Mouse (Mus musculus) brown adipose tissue, adult 24 weeks (tissue): ENCODE results near the gene C4bp. TPM values are rescaled to one million over a fixed set of nuclear protein-coding genes. Genes with fewer than 3 reads are reported as not detected.

ENCODE experiments used
- H3K27ac ChIP-seq: fragments of 200-500 bp; replicated peaks from 2 replicates; pipeline ENCODE4 v1.5.1; 2012; ENCODE audit warnings: low read depth, mild to moderate bottlenecking, low read length
- H3K4me1 ChIP-seq: fragments of 200-500 bp; 2 replicates; pipeline ENCODE4 v1.6.1; 2012; ENCODE audit warnings: low read length, mixed read lengths; ENCODE audit not compliant: control insufficient read depth, insufficient read depth, insufficient read length
- H3K4me3 ChIP-seq: fragments of 200-500 bp; 2 replicates; pipeline ENCODE4 v1.5.1; 2012; ENCODE audit warnings: low read depth, mild to moderate bottlenecking, low read length, moderate library complexity; ENCODE audit not compliant: insufficient read depth
- polyA plus RNA-seq: library from polyadenylated mRNA; stranded (reverse); fragments of >200 nt; gene quantifications from 2 replicates; pipeline ENCODE4 v1.2.4, GENCODE M21; 2012; ENCODE audit not compliant: missing spikeins, insufficient read depth, insufficient read length

The C4bp gene
- polyA plus RNA-seq, 1 experiment, result not detected

DNA sequence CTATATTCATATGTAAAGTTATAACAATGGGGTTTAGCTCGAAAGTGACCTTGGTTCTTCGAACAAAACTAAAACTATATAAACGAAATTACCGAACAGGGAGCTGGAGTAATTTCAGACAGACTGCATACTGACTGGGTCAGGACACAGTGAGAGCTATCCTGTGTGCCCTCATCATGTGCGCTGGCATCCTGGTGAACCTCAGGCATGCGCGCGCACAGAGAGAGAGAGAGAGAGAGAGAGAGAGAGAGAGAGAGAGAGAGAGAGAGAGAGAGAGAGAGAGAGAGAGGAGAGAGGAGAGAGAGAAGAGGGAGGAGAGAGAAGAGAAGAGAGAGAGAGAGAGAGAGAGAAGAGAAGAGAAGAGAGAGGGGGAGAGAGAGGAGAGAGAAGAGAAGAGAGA lies 28.1 kb downstream of the C4bp start:
- Histone ChIP-seq H3K4me1 (no peaks in the 10 kb centered on the region), H3K27ac (no peak overlapping the region), H3K4me3 (no peak overlapping the region)

DNA sequence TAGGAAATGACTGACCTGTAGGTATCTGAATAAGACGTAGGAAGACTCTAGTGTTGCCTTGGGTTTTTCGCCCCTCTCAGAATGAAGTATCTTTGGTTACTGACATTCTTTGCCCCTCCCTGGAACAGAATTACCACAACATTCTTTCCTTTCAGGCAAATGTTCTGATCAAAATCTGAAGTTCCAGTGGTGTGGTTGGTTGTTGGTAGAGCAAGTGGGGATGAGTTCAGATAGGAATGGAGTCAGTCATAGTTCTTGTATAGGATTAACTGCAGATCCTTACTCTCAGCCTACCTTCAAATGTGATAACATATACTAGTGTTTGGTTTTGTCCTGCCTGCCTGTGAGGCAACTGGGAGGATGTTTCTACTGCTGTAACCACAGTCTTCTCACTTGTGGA lies 31.9 kb downstream of the C4bp start, which contains the start of gene Zp3r:
Gene Zp3r (minus strand): TSS at position 101 of the 400 bp plus-strand sequence.
- H3K27ac ChIP-seq, result no peak within 1 kb of the TSS

DNA sequence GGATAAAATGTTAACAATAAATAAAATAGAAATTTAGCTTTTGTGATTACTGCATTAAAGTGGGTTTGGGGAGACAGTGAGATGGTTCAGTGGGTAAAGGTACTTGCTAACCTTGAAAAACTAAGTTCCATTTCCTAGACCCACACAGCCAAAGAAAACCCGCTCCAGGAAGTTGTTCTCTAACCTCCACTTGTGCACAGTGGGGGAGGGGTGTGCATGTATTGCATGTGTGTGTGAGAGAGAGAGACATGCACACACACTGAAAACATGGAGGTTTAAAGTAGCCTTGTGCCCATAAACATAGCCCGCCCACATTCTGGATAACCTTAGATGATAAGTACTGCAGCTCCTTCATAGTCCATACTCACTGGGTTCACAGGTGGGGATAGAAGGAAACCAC lies 65.1 kb downstream of the C4bp start:
- H3K4me3 ChIP-seq, result no peak overlapping the region
- H3K27ac ChIP-seq, result no peak overlapping the region
- H3K4me1 ChIP-seq, result no peaks in the 10 kb centered on the region

More for the DNA sequence above, 31.9 kb downstream of the C4bp start, which contains the start of gene Zp3r:
- Histone ChIP-seq H3K4me3 (no peak within 1 kb of the TSS), H3K4me1 (no peaks in the 10 kb centered on the region)

DNA sequence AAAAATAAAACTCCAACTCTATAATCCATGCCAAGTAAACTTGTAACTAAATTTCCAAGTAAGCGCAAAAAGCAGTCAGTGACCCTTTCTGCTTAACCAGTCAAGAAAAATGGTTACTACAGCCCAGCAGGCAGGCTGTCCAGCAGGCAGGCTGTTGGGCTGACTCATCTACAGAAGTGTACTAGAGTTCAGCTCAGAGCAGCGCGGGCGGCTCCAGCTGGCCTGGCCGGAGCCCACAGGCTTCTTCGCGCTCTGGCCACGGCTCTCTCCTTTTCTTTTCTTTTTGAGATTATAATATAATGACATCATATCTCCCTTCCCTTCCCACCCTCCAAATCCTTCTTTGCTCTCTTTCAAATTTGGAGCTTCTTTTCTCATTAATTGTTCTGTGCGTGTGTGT lies 72.8 kb downstream of the C4bp start:
- H3K4me1 ChIP-seq, result no peaks in the 10 kb centered on the region
- H3K27ac ChIP-seq, result no peak overlapping the region
- H3K4me3 ChIP-seq, result no peak overlapping the region

Other genes starting within 250 kb of the C4bp start
- not detected in 2 replicates for gene Cd55b, start 238.6 kb downstream of the C4bp start, polyA plus RNA-seq
- 12.9 and 17.5 TPM in 2 replicates for gene Cd55, start 198.9 kb downstream of the C4bp start, polyA plus RNA-seq
- not detected in 2 replicates for gene Zp3r, start 32.0 kb downstream of the C4bp start, polyA plus RNA-seq
- not detected in 2 replicates for gene Gm29427, start 54.2 kb upstream of the C4bp start, polyA plus RNA-seq
- gene Yod1, start 55.7 kb upstream of the C4bp start, polyA plus RNA-seq, result 3.5 TPM in 2 replicates
- 2.2 and 6.9 TPM in 2 replicates for gene Pfkfb2, start 67.6 kb upstream of the C4bp start, polyA plus RNA-seq
- 2.0 and 2.2 TPM in 2 replicates for gene AA986860, start 70.3 kb upstream of the C4bp start, polyA plus RNA-seq
- not detected in 2 replicates for gene Fcamr, start 139.3 kb upstream of the C4bp start, polyA plus RNA-seq
- 0.71 TPM in 1 of 2 replicates, not detected in the other for gene Pigr, start 165.1 kb upstream of the C4bp start, polyA plus RNA-seq
- not detected in 2 replicates for gene Fcmr, start 204.0 kb upstream of the C4bp start, polyA plus RNA-seq
- not detected in 2 replicates for gene Il24, start 225.8 kb upstream of the C4bp start, polyA plus RNA-seq
- gene Il20, start 249.8 kb upstream of the C4bp start, polyA plus RNA-seq, result not detected in 2 replicates